Comparison of ENCODE assay signal across 25 mouse cellular contexts in the genomic region with DNA sequence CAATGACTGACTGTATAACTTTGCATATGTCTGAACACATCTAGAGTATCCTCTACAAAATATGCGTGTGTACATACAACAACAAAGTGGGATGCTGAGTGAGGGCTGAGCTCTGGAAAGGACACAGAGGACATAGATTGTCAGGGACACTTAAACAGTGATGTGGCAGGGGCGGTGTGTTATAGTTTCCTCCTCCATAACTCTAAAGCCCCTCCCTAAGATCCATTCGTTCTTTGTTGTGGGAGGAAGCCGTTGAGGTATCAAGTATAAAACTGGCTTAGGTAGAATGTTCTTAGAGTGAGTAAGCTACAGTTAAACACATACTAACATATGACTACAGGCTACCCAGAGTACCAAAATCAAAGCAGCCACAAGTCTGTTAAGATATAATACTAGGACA.
DNase-seq lines count a peak whose midpoint lies in the region; ATAC-seq and TF ChIP-seq lines count a peak whose summit lies in the region.
"Had no signal": no experiment of that assay in that cellular context is flagged by ENCODE, and none has a peak within 500 bp of the region (broad histone marks: within the 10 kb centered on the region; RNA-seq: fewer than 3 reads in every experiment).

No protein-coding gene starts in this region.

- H3K4me2 ChIP-seq in kidney, postnatal 0 days (ENCODE audit: low read length) = no peak overlapping the region
- H3K4me2 ChIP-seq: embryonic facial prominence, embryonic 13.5 days; forebrain, embryonic 15.5 days; heart, embryonic 15.5 days; hindbrain, embryonic 12.5 days; limb, embryonic 12.5 days; liver, embryonic 15.5 days; lung, embryonic 14.5 days; midbrain, embryonic 13.5 days; neural tube, embryonic 15.5 days had no signal

- H3K36me3 ChIP-seq in kidney, postnatal 0 days (ENCODE audit: insufficient read depth, low read length) = no peaks in the 10 kb centered on the region
- H3K36me3 ChIP-seq: embryonic facial prominence, embryonic 13.5 days; forebrain, embryonic 10.5 days; forebrain, embryonic 15.5 days; heart, embryonic 10.5 days; heart, embryonic 15.5 days; hindbrain, embryonic 12.5 days; limb, embryonic 12.5 days; liver, embryonic 15.5 days; midbrain, embryonic 13.5 days; neural tube, embryonic 15.5 days had no signal

- no peak overlapping the region for H3K4me3 ChIP-seq in kidney, postnatal 0 days (replicated peaks; ENCODE audit: low read depth, low read length)
- H3K4me3 ChIP-seq: embryonic facial prominence, embryonic 13.5 days; forebrain, embryonic 10.5 days; forebrain, embryonic 15.5 days; heart, embryonic 10.5 days; heart, embryonic 15.5 days; hindbrain, embryonic 12.5 days; layer of hippocampus, adult 2 months; left cerebral cortex, adult 2 months; limb, embryonic 12.5 days; liver, embryonic 15.5 days; megakaryocyte, embryonic 14.5 days; midbrain, embryonic 13.5 days; neural tube, embryonic 15.5 days had no signal

- no peaks in the 10 kb centered on the region for H3K27me3 ChIP-seq in kidney, postnatal 0 days (ENCODE audit: insufficient read depth, low read length)
- H3K27me3 ChIP-seq: embryonic facial prominence, embryonic 13.5 days; forebrain, embryonic 15.5 days; heart, embryonic 15.5 days; hindbrain, embryonic 12.5 days; limb, embryonic 12.5 days; liver, embryonic 15.5 days; megakaryocyte, embryonic 14.5 days; midbrain, embryonic 13.5 days; neural tube, embryonic 15.5 days had no signal

- H3K4me1 ChIP-seq in kidney, postnatal 0 days (replicated peaks; ENCODE audit: insufficient read depth, low read length) = peaks cover 21% of the 10 kb centered on the region; the same call in 1 of the 2 replicates

- WGBS in kidney, postnatal 0 days = 32% methylated on average over 4 of the region's 4 CpGs

- no peak for ATAC-seq in kidney, postnatal 0 days (replicated peaks; ENCODE audit: low FRiP score, low read depth)

- DNase-seq in kidney, postnatal 0 days (ENCODE audit: low spot score) = peak; percentile 17
- DNase-seq in kidney, postnatal 14 days = no peak
- DNase-seq in thymus, postnatal 25 days = peak; percentile 18
- DNase-seq in thymus, adult 18-20 months = no peak
- DNase-seq in induced T-regulatory cell, adult 2 months (ENCODE audit: low read depth) = peak; percentile 48
- DNase-seq in cerebellum, postnatal 14 days = no peak
- no peak for DNase-seq in urinary bladder, postnatal 36 days (ENCODE audit: low spot score in 2 of 2)
- DNase-seq: cerebellum, adult 11-12 months; cerebellum, adult 9-11 months; retina, postnatal 1 day; right cerebral cortex, postnatal 14 days had no signal

- no peak overlapping the region for H3K27ac ChIP-seq in kidney, postnatal 0 days
- H3K27ac ChIP-seq: embryonic facial prominence, embryonic 13.5 days; forebrain, embryonic 10.5 days; forebrain, embryonic 15.5 days; heart, embryonic 10.5 days; heart, embryonic 15.5 days; hindbrain, embryonic 12.5 days; layer of hippocampus, adult 2 months; left cerebral cortex, adult 2 months; limb, embryonic 12.5 days; liver, embryonic 15.5 days; midbrain, embryonic 13.5 days; neural tube, embryonic 15.5 days had no signal

- no peak overlapping the region for H3K9ac ChIP-seq in kidney, postnatal 0 days (ENCODE audit: low read depth, low read length)
- H3K9ac ChIP-seq: embryonic facial prominence, embryonic 13.5 days; forebrain, embryonic 15.5 days; heart, embryonic 15.5 days; hindbrain, embryonic 12.5 days; limb, embryonic 12.5 days; liver, embryonic 15.5 days; lung, embryonic 14.5 days; midbrain, embryonic 13.5 days; neural tube, embryonic 15.5 days had no signal

- no peak for TF ChIP-seq CTCF in kidney, postnatal 0 days (IDR thresholded peaks at IDR 0.05; ENCODE audit: low read depth)

- no peaks in the 10 kb centered on the region for H3K9me3 ChIP-seq in kidney, postnatal 0 days (replicated peaks; ENCODE audit: low read length)
- H3K9me3 ChIP-seq: embryonic facial prominence, embryonic 13.5 days; forebrain, embryonic 10.5 days; forebrain, embryonic 15.5 days; heart, embryonic 10.5 days; heart, embryonic 15.5 days; hindbrain, embryonic 12.5 days; limb, embryonic 12.5 days; liver, embryonic 15.5 days; megakaryocyte, embryonic 14.5 days; midbrain, embryonic 13.5 days; neural tube, embryonic 15.5 days had no signal

Comparison
In these comparisons a context has a peak if more than half of its experiments do, and no peak if none do; other contexts are left out.
1. DNase-seq: peak in kidney, postnatal 0 days (single experiment), thymus, postnatal 25 days (single experiment) and induced T-regulatory cell, adult 2 months (single experiment); none in kidney, postnatal 14 days (single experiment), thymus, adult 18-20 months (0 of 2), cerebellum, postnatal 14 days (0 of 2) and urinary bladder, postnatal 36 days (0 of 2).